Mouse (Mus musculus) sigmoid colon, adult 10 weeks (tissue): ENCODE measurements around the gene 4930572O03Rik. TPM values are rescaled to one million over a fixed set of nuclear protein-coding genes. Genes with fewer than 3 reads are reported as not detected.

Experiments used
- polyA plus RNA-seq: library from polyadenylated mRNA; stranded (reverse); fragments of 350-450 nt; fragmentation: Illumina TruSeq; extraction: RNeasy Lipid Tissue Mini Kit (QIAGEN cat#74804); gene quantifications from one replicate; pipeline ENCODE4 v1.2.3, GENCODE M21; 2014; ENCODE audit warnings: low read depth, low replicate concordance

4930572O03Rik gene
- not detected for polyA plus RNA-seq

DNA sequence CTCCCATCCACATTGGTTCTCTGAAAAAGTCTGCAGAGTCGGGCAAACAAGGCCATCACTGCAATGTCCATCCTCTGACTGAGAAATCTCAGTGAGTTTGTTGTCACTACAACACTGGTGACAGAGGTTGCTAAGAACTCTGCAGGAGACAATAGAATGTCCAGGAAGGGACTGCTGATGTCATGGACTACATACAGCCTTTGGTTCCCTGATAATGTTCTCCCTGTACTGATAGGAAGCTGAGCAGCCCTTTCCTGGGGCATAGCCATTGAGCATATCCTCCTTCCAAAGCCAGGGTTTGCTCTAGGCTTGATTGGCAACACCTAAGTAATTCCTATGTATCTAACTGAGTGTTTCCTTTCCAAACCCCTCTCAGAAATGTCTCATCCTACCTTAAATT, at the start of gene 4930572O03Rik:
Gene 4930572O03Rik (minus strand): TSS at position 101 of the 400 bp plus-strand sequence.

DNA sequence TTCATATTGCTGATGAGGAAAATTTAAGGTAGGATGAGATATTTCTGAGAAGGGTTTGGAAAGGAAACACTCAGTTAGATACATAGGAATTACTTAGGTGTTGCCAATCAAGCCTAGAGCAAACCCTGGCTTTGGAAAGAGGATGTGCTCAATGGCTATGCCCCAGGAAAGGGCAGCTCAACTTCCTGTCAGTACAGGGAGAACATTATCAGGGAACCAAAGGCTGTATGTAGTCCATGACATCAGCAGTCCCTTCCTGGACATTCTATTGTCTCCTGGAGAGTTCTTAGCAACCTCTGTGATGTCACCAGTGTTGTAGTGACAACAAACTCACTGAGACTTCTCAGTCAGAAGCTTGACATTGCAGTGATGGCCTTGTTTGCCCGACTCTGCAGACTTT, 38.1 kb downstream of the 4930572O03Rik start, which contains the start of gene Speer4d:
Gene Speer4d (plus strand): TSS at position 301 of the 400 bp plus-strand sequence.

Other genes with a start within 250 kb of the 4930572O03Rik start
- not detected for gene Gm21149, start 180.5 kb downstream of the 4930572O03Rik start, polyA plus RNA-seq
- gene Gm21190, start 127.8 kb downstream of the 4930572O03Rik start, polyA plus RNA-seq, result 2.9 TPM
- gene Gm21083, start 79.7 kb downstream of the 4930572O03Rik start, polyA plus RNA-seq, result 1.3 TPM
- gene Speer4d, start 38.0 kb downstream of the 4930572O03Rik start, polyA plus RNA-seq, result 1.6 TPM
- not detected for gene Speer4c, start 57.2 kb upstream of the 4930572O03Rik start, polyA plus RNA-seq